ENCODE assay signal across 9 mouse cellular contexts in the genomic region with DNA sequence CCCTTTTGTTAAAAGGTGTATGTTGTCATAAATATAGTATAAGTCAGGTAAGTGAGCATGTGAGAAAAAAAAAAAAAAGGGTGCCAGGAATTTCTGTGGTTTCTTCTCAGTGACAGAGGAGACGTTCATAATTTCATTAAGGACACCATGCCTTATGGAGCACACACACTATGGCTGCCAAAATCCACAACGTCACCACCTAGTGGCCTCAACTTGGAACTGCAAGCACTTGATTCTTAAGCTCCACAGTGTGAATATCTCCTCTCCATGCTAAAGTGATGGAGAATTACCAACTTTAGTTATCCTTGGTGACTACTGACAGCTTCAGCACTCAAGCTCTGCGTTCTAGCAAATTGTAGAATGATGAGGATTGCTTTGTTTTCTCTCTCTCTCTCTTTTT.
DNase-seq lines count a peak whose midpoint lies in the region; ATAC-seq and TF ChIP-seq lines count a peak whose summit lies in the region.
"Had no signal": no experiment of that assay in that cellular context is flagged by ENCODE, and none has a peak within 500 bp of the region (broad histone marks: within the 10 kb centered on the region; RNA-seq: fewer than 3 reads in every experiment).

No protein-coding gene starts in this region.

- peak; percentile 38 for DNase-seq in adrenal gland, adult 2 months
- peak; percentile 88 for DNase-seq in embryo, embryonic 10.5 days (ENCODE audit: low spot score)
- peak; percentile 68 for DNase-seq in heart, postnatal 4 days
- peak; percentile 40 to 41 for DNase-seq in left cerebral cortex, adult 2 months (ENCODE audit: extremely low spot score in 1 of 2, low spot score in 2 of 2)
- peak; percentile 52 for DNase-seq in midbrain, embryonic 10.5 days (ENCODE audit: low spot score)
- DNase-seq in testis, postnatal 14 days (ENCODE audit: low spot score) = peak; percentile 16

- no peaks in the 10 kb centered on the region for H3K27me3 ChIP-seq in heart, embryonic 12.5 days (replicated peaks)
- H3K27me3 ChIP-seq in heart, embryonic 11.5 days (ENCODE audit: control insufficient read depth, insufficient read depth, low read length) = no peaks in the 10 kb centered on the region
- no peaks in the 10 kb centered on the region for H3K27me3 ChIP-seq in midbrain, embryonic 10.5 days (ENCODE audit: low read depth, poor library complexity, severe bottlenecking)
- H3K27me3 ChIP-seq: megakaryocyte, embryonic 14.5 days had no signal

- WGBS in heart, embryonic 12.5 days = 15% methylated on average over 3 of the region's 3 CpGs
- 24% methylated on average over 3 of the region's 3 CpGs for WGBS in heart, embryonic 11.5 days (ENCODE audit: insufficient replicate concordance)
- WGBS in midbrain, embryonic 10.5 days = 28% methylated on average over 3 of the region's 3 CpGs

- H3K9me3 ChIP-seq in heart, embryonic 12.5 days (replicated peaks) = no peaks in the 10 kb centered on the region
- no peaks in the 10 kb centered on the region for H3K9me3 ChIP-seq in heart, embryonic 11.5 days (replicated peaks; ENCODE audit: control insufficient read depth, low read length)
- H3K9me3 ChIP-seq in midbrain, embryonic 10.5 days (replicated peaks) = no peaks in the 10 kb centered on the region
- H3K9me3 ChIP-seq: megakaryocyte, embryonic 14.5 days had no signal

- H3K4me2 ChIP-seq in heart, embryonic 12.5 days = no peak overlapping the region
- H3K4me2 ChIP-seq in heart, embryonic 11.5 days = no peak overlapping the region

- peak; percentile 73 for TF ChIP-seq CTCF in left cerebral cortex, adult 2 months (IDR thresholded peaks at IDR 0.05)

- H3K4me1 ChIP-seq in heart, embryonic 12.5 days (replicated peaks) = no peaks in the 10 kb centered on the region
- H3K4me1 ChIP-seq in heart, embryonic 11.5 days (ENCODE audit: control insufficient read depth, insufficient read depth, low read length) = no peaks in the 10 kb centered on the region
- H3K4me1 ChIP-seq in midbrain, embryonic 10.5 days = no peaks in the 10 kb centered on the region
- H3K4me1 ChIP-seq: megakaryocyte, embryonic 14.5 days had no signal

- H3K27ac ChIP-seq in heart, embryonic 12.5 days (ENCODE audit: poor library complexity, severe bottlenecking) = no peak overlapping the region
- H3K27ac ChIP-seq in heart, embryonic 11.5 days (ENCODE audit: low read depth, low read length) = no peak overlapping the region
- H3K27ac ChIP-seq in left cerebral cortex, adult 2 months = no peak overlapping the region
- H3K27ac ChIP-seq in midbrain, embryonic 10.5 days (replicated peaks) = no peak overlapping the region

- H3K36me3 ChIP-seq in heart, embryonic 12.5 days = no peaks in the 10 kb centered on the region
- no peaks in the 10 kb centered on the region for H3K36me3 ChIP-seq in heart, embryonic 11.5 days (ENCODE audit: control insufficient read depth, insufficient read depth, low read length)
- no peaks in the 10 kb centered on the region for H3K36me3 ChIP-seq in midbrain, embryonic 10.5 days

- no peak overlapping the region for H3K9ac ChIP-seq in heart, embryonic 12.5 days
- no peak overlapping the region for H3K9ac ChIP-seq in heart, embryonic 11.5 days (ENCODE audit: low read depth, low read length)

- no peak overlapping the region for H3K4me3 ChIP-seq in heart, embryonic 12.5 days
- H3K4me3 ChIP-seq in heart, embryonic 11.5 days (ENCODE audit: low read depth, low read length) = no peak overlapping the region
- H3K4me3 ChIP-seq in left cerebral cortex, adult 2 months = no peak overlapping the region
- H3K4me3 ChIP-seq in midbrain, embryonic 10.5 days = no peak overlapping the region
- H3K4me3 ChIP-seq: megakaryocyte, embryonic 14.5 days had no signal

- ATAC-seq in heart, embryonic 12.5 days (ENCODE audit: insufficient number of reproducible peaks, low FRiP score) = peak; percentile 48; the same call in 1 of the 2 replicates
- ATAC-seq in heart, embryonic 11.5 days (replicated peaks; ENCODE audit: insufficient number of reproducible peaks, low FRiP score, low TSS enrichment) = no peak

- intact Hi-C loops in left cerebral cortex, adult 2 months (cut with DNase I) = loop anchor here (5.0 kb wide), 2 partner anchors 111 to 174 kb away; no protein-coding TSS in a partner anchor

Comparison
In these comparisons a context has a peak if more than half of its experiments do, and no peak if none do; other contexts are left out.
1. DNase-seq: peak in every context shown above with its lines; median percentile 88 in embryo, embryonic 10.5 days; 68 in heart, postnatal 4 days; 52 in midbrain, embryonic 10.5 days; 40 in left cerebral cortex, adult 2 months; 38 in adrenal gland, adult 2 months; 16 in testis, postnatal 14 days.